Mouse (Mus musculus): Measurements from ENCODE around the gene Atf6.

The Atf6 gene

DNA sequence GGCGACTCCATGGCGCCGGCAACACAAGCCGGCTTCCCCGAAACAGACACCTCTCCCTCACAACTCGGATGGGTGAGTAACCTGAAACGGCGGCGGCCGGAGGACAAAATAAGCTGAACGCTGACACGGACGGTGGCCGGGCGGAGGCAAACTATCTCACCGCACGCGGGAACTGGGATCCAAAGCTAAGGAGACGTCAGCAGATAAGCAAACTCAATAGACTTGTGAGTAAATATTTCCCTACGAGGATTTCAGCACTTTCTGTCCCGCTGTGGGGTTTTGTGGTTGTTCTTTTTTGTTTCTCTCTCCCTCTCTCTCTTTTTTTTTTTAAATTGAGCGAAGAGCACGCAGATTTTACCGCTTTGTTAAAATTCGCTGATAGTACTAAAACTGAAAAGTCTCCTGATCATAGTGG, at the start of gene Atf6:
Gene Atf6 (minus strand): TSS at position 81 of the 415 bp plus-strand sequence.
- in situ Hi-C loops (cut with MboI, MseI) = loop anchor here (25.0 kb wide), 1 partner anchor 1345 kb away; the partner anchor contains the start of genes Casq1 and Pea15a

DNA sequence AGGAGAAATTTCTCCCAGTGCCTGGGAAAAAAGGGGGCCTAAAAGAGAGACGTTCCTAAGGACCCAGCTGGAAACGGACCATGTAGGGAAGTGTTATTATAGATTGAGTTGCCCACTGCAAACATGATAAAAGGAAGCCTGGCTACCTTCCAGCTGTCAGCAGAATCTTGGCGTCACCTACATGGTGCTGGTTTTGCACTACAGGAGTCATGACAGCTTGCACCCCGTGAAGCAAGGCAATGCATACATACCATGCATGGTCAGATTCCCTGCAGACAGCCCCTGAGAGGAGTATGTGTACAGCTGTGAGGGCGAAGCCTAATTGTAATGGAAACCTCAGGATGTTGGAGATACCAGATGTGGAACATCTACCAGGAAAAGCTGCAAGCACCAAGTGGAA, 48.1 kb upstream of the Atf6 start:
- in situ Hi-C loops (cut with MboI, MseI) = no loop called here

DNA sequence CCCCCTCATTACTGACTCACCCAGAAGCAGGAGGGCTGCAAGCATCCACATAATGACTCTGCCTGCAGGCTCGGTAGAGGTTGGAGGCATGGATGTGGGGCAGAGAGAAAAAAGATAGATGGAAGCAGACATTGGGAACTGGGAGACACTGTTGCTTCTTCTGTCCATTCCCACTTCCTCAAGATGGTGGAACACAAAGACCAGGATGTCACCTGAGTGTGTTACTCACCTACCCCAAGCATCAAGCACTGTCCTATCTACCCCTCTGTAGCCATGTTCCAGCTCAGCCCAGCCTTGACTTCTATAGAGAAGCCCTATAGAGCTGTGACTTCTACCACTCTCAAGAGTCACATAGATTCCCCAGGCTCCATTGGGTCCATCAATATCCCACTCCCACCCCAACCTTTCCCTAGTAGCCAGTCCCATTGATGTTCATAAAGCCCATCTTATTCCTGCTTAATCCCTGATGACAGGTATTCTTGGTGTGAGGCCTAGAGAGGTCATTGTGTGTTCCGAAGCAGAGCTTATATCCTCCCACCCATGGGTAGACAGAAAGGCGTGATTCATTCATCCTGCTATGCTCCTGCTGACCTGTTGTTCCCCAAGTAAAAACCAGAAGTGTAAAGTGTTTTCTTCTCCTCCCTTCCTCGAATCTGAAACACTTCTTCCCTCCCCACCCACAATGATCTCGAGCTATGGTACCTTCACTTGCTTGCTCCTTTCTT, 45.5 kb upstream of the Atf6 start, which contains the start of gene Fcrlb:
Gene Fcrlb (minus strand): TSS at position 51 of the 725 bp plus-strand sequence.
- in situ Hi-C loops (cut with MboI, MseI) = no loop called here

DNA sequence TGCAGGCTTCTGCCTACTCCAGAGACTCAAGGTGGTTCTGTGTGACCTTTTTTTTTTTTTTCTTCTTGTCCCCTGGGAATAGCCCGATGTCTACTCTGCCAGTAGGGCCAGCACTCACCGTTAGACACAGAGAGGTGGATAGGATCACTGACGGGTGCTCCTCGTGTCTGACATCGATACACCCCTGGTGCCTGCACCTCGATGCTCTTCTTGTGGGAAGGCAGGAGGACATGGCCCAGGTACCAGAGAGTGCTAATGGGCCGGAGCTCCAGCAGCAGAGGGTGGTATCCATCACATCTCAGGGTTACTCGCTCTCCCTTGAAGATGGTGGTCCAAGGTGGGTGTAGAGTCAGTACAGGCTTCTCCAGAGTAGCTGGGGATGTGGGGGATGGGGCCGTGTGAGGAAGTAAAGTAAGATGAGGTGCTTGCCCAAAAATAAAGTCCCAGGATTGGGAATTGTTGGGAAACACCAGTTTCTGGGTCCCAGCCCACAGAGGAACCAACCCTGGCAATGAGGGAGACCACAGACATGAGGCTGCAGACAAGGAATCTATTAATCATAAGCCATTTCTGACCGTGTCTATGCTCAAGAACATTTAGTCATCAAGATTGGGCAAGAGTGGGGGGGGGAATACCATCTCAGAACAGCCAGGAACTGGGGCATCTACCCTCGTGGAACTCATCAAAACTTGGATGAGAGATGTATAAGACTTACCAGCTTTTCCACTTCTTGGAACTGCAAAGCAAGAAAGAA, 44.5 kb upstream of the Atf6 start:
- in situ Hi-C loops (cut with MboI, MseI) = no loop called here

DNA sequence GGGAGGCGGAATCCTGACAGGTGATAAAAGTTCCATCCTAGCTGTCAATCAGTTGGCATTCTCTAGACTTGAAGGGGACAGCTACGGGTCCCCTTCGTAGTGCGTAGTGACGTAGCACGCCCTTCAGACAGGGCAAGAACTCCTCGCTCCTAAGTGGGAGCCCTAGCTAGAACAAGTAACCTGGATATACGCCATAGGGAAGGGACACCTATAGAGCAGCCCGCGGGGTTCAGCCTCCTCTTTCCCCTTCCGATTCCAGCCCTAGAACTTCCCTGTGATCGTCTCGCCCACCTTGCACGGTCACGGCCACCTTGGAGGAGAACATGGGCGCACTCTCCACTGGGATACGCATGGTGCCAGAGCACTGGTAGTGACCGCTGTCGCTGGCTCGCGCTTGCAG, 40.8 kb upstream of the Atf6 start:
- in situ Hi-C loops (cut with MboI, MseI) = no loop called here

DNA sequence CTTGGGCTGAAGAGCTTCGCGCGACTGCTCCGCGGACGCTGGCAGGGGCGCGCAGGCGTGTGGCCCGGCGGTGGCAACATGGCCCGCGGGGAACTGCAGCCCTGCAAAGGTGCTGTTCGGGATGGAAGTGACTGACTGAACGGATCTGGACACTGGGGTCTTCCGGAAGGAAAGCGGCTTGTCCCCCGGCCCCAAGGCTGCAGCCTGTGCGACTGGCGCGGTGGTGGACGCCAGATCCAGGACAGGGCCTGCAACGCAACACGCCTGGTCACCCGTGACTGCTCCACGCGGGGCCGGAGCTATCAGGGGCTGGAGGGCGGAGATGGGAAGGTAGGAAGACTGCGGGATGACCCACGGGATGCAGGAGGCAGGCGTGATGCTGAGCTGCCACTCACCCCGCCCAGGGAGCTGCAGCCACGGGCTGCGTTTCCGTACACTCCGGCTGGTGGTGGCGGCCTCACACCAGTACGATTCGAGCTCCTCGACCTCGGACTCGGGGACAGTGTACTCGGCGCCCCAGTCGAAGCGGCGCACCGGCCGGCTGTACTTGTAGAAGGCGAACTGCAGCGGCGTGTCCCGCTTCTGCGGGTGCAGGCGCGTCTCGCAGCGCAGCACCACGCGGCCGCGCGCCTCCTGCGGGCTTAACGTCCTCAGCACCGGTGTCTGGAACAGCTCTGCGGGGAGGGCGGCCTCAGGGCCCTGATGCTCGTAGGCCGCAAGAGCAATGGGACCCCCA, 40.1 kb upstream of the Atf6 start:
- in situ Hi-C loops (cut with MboI, MseI) = no loop called here

DNA sequence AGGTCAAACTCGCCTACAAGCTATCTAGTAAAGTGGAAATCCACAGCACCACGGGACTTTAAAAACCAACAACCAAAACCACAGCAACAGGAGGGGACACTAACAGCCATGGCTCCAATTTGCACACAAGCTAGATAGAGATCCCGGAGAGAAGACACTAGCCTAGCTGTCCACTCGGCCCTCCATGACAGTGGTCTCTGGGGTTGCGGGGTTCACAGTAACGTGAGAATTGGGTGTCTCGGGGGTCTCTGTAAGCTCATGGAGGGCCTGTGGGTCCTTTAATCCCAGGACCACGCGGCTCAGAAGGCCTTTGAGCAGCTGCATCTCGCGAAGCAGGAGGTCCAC, 39.5 kb upstream of the Atf6 start:
- in situ Hi-C loops (cut with MboI, MseI) = no loop called here

DNA sequence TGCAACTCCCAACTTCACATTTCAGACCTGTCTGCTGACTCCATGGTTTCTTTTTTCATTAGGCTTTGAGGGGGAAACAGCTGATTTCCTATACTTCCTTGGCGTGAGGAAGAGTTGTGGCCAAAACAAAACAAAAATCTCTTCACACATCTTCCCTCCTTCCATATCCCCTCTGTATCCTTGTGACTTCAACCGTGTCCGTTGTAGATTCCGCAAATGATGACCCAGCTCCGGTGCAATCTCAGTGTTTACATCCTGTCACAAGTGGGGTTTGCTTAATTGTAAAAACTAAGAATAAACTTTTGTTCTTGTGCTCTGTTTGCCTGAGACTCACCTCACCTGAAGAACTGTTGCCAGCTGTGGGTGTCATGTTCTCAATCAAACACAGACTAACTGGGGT, 35.9 kb upstream of the Atf6 start:
- in situ Hi-C loops (cut with MboI, MseI) = loop anchor here (5.0 kb wide), 1 partner anchor 94 kb away; no protein-coding TSS in a partner anchor

DNA sequence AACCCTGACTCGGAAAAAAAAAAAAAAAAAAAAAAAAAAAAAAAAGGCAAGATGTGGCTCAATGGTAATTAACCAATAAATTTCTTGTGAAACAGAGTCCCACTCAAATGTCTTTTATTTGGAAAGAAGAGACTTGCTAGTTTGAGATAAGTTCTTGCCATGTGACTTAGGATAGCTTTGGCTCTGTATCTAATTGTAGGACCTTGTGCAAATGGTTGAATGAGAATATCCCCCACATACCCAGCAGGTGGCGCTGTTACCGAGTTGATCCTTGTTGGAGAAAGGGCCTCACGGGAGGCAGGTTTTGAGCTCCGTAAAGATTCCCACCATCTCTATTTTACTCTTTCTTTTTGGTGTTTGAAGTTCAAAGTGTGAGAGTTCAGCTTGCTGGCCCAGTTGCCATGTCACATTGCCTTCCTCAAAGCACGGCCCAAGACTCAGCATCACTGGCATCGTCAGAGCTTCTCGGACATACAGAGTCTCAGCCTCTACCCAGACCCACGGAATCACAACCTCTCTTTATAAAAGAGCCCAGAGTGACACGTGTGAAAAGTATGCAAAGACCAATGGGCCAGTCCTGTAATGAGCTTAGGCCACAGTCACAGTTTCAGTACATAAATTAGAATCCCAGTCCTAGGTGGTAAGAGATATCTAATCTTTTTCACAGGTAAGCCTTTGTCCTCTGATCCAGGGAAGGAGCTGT, 34.1 kb upstream of the Atf6 start:
- in situ Hi-C loops (cut with MboI, MseI) = loop anchor here (5.0 kb wide), 1 partner anchor 96 kb away; no protein-coding TSS in a partner anchor

DNA sequence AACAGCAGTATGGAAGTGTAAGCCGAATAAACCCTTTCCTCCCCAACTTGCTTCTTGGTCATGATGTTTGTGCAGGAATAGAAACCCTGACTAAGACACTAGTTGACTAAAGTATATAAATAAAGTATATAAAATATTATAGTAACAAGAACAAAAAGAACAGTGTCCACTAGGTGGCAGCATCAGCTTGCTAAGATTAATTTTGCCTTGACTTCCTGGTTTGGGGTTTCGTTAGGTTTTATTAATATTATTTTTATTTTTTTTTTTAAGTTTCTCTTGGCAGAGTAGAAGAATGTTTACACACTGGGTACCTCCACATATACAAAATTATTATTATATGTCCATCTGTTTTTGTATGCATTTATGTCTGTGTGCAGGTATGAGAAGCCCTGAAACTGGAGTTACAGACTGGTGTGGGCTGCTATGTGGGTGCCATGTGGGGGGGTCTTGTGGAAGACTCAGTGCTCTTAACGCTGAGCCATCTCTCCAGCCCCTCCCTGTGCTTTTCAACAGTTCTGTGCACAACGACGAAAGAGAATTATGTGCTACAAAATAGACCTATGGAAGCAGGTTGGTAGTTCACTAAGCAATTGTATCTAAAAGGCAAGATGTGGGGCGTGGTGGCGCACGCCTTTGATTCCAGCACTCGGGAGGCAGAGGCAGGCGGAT, 33.4 kb upstream of the Atf6 start:
- in situ Hi-C loops (cut with MboI, MseI) = loop anchor here (5.0 kb wide), 1 partner anchor 96 kb away; no protein-coding TSS in a partner anchor

DNA sequence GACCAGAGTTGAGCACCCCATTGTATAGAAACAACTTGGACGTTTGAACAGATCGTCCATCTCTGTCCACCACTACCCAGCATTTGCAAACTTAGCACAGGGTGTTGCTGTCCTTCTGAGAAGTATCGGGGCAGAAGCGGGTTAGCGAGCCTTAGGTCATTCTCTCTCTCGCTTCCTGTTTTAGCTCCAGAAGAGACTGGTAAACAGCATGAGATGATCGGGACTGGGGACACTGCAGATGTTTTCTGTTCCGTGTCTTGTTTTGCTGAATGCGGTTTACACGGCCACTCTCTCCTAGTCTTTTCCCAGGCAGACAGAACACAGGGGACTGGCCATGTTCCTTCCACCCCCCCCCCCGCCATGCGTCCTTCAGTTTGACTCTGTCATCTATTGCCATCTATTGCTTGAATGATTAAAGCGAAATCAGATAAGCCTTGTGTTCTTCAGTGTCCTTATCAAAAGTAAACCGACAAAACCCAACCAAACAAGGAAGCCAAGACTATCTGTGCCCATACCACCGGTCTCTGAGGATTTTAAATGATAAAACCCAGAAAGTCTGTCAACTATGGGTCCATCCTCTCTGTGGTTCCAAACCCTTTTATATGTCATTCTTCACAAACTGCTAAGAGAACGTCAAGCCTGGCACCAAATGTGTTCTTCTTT, 31.0 kb upstream of the Atf6 start:
- in situ Hi-C loops (cut with MboI, MseI) = no loop called here

DNA sequence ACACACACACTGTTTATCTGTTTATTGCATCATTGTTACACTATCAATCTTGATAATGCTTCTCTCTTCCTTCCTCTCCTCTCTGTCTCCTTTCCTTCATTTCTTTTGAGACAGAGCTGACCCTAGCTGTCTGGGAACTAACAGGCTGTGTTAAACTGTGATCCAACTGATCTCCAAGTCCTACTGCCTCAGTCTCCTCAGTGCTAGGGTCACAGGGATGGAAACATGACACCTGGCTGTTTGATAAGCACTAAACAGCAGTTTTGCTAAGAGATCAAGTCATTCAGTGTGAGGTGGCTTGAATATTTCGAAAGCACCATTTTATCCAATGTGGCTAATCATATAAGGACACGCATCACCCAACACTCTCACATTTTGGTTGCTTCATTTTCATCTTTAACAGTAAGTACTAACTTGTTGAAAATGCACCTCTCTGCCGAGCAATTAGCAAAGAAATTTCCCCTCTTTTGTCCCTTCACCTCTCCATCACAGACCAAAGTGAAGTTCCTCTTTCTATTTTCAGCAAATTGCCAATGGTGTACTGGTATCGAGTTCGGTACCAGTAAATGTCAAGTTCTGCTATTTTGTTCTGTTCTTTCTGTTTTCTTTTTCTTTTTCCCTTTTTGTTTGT, 29.2 kb upstream of the Atf6 start:
- in situ Hi-C loops (cut with MboI, MseI) = no loop called here

DNA sequence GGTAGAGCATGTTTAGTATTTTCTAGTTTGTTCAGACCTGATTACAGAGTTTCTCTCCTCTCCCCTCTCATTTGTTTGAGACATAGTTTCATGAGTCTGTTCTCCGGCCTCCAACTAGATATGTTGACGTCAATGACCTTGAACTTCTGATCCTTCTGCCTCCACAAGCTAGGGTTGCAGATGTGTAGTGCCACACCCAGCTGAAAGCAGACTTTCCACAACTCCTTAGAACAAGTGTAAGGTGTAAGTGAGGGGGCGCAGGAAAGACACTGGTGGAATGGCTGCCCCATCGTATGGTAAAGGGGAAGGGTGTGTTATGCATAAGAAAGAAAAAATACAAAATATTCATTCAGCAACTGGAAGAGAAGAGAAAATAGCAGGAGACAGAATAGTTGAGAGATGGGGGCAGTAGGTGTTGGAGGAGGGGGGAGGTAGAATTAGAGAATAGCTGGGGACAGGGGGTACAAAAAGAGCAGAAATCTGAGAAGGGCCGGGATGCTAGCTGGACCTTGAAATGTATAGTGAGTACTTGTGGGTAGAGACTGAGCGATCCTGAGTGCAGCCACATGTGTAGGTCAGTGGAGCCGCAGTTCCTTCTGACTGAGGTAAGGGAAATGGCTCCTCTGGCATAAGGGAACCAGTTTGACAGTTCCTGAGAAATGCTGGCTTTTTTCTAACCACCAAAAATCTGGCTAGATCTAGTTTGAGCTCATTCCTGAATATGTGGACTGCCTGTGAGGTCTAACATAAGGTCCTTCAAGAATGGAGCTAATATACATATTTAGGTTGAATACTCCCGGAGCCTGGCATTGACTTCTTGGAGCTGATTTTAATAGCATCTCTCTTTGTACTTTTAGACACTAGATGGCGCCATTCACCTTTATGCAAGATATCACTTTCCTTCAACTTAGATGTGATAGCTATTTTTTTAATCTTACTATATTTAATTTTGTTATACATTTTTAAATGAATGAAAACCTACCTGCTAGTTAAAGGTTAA, 27.3 kb upstream of the Atf6 start:
- in situ Hi-C loops (cut with MboI, MseI) = no loop called here

DNA sequence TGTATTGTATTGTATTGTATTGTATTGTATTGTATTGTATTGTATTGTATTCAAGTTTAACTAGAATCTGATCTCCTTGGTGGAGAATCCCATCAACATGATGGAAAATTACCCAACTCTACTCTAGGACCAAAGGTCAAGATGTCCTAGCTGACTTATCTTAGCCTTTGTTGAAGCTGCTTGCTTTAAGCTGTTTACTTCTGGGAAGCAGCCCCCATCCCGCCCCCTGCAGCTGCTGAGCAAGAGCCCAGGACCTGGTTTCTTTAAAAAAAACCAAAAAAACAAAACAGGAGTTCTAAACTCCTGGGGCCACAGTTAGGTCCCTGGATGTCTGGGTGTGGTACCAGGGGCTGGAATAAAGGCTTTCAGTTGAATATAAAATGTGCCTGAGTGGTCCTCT, 24.7 kb upstream of the Atf6 start:
- in situ Hi-C loops (cut with MboI, MseI) = no loop called here

DNA sequence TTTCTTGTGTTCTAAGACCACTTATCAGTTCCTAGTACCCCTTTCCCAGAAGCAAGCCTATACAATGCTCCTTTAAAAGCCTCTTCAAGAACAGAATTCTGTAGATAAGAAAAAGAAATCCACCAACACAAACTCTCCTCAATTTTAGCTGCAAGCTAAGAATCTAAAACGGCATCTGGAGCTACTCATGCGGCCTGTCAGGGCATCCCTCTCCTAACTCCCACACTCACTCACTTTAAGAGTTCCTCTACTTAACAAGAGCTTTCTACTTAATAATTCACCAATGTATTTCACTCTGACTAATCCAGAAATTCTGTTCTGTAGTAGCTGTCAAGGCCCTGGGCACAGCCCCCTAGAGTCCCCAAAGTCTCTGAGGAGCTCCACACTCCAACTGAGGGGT, 24.1 kb upstream of the Atf6 start:
- in situ Hi-C loops (cut with MboI, MseI) = no loop called here

DNA sequence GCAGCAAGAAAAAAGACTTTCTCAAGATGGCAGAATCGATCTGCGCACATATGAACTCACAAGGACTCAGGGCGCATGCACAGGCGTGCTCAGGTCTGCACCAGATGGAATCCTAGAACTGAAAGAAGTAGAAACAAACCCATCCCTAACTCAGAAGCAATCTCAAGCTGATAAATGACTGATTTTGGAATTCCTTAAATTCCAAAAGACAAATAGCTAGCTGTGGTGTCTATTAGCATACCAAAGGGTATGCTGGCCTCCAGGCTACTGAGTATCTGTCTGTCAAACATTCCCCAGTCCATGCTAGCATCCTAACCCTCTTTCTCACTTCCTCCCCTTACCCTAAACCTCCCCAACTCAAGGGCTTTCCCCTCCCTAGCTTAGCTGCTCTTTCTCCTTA, 21.7 kb upstream of the Atf6 start:
- in situ Hi-C loops (cut with MboI, MseI) = no loop called here

DNA sequence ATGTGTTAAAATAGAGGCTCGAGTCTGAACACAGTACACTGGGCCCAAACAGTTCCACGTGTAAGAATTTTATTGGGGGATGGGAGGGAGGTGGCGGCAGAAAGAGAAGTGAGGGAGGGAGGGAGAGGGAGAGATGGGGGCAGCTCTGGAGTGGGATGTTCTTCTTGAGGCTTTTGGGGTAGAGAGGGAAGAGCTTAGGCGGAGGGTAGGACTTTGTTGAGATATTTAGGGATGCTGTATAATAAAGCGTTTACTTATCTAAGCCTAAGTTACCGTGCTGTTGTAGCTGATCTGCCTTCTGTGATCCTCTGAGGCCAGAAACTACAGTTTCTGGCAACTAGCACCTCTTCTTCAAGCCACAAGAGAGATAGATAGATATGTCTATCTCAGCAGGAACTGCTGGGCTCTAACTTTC, 18.5 kb upstream of the Atf6 start:
- in situ Hi-C loops (cut with MboI, MseI) = no loop called here

DNA sequence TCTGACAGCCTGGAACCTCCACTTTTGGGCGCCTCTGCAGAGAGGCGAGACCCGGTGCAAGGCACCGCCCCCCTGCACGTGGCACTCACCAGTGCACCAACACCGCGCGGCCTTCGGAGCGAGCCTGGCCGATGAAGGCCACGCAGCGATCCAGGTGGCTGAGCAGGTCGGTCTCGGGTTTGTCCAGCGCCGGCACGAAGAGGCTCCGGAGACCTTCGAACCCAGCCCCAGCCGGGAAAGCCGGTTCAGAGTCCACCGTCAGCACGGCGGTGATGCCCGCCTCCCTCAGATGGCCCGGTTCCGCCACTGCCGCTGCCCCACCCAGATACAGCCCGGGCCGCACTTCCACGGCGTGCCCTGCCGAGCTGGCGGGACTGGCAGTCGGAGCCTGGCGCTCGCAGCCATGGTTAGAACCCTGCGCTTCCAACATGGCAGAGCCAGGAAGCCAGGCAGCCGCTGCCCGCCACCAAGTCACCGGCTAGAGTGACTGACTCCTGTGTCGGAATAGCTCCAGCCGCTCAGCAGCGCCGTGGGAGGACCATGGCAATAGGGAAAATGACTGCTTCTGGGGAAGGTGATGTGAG, 17.5 kb upstream of the Atf6 start, which contains the start of the genes Gm26620 and Dusp12:
Gene Gm26620 (plus strand): TSS at position 88 of the 584 bp plus-strand sequence.
Gene Dusp12 (minus strand): TSS at position 563 of the 584 bp plus-strand sequence.
- in situ Hi-C loops (cut with MboI, MseI) = no loop called here
